Mouse (Mus musculus) embryonic facial prominence, embryonic 13.5 days (tissue): ENCODE data around the gene Rdh13. TPM values are rescaled to one million over a fixed set of nuclear protein-coding genes. Genes with fewer than 3 reads are reported as not detected.
"Not testable (repeated sequence)": the region's sequence is repeated elsewhere in the genome, so short reads cannot be mapped to it uniquely, and the experiment has no call there.

Experiments
- ATAC-seq: fragments of 200-750 bp; cut with Nextera tagmentation; 2 replicates; pipeline ENCODE4 v1.8.0; 2017; ENCODE audit warnings: low read depth; ENCODE audit not compliant: insufficient number of reproducible peaks, insufficient read depth, low FRiP score, low TSS enrichment
- H3K27ac ChIP-seq: fragments of 300-500 bp; sonication (generic); 2 replicates; pipeline ENCODE4 v1.5.1; 2015; ENCODE audit warnings: moderate library complexity, mild to moderate bottlenecking, inconsistent platforms
- H3K27me3 ChIP-seq: fragments of 300-500 bp; sonication (generic); 2 replicates; pipeline ENCODE4 v1.6.1; 2015; ENCODE audit warnings: mild to moderate bottlenecking, inconsistent platforms
- H3K36me3 ChIP-seq: fragments of 300-500 bp; sonication (generic); 2 replicates; pipeline ENCODE4 v1.6.1; 2015; ENCODE audit warnings: mild to moderate bottlenecking, inconsistent platforms
- H3K4me1 ChIP-seq: fragments of 300-500 bp; sonication (generic); 2 replicates; pipeline ENCODE4 v1.6.1; 2015; ENCODE audit warnings: inconsistent platforms
- H3K4me2 ChIP-seq: fragments of 300-500 bp; sonication (generic); 2 replicates; pipeline ENCODE4 v1.6.1; 2015; ENCODE audit warnings: moderate library complexity, mild to moderate bottlenecking, inconsistent platforms
- H3K4me3 ChIP-seq: fragments of 300-500 bp; sonication (generic); 2 replicates; pipeline ENCODE4 v1.5.1; 2015; ENCODE audit warnings: mild to moderate bottlenecking, inconsistent platforms
- H3K9ac ChIP-seq: fragments of 300-500 bp; sonication (generic); 2 replicates; pipeline ENCODE4 v1.6.1; 2015; ENCODE audit warnings: mild to moderate bottlenecking, inconsistent platforms
- H3K9me3 ChIP-seq: fragments of 300-500 bp; sonication (generic); 2 replicates; pipeline ENCODE4 v1.6.1; 2016; ENCODE audit warnings: inconsistent platforms
- WGBS: fragments of 180-500 bp; shearing (Covaris S2); methylation state at CpG from one replicate; pipeline ENCODE4 v1.1.7; 2015; ENCODE audit warnings: mixed read lengths; 5-methylcytosine and 5-hydroxymethylcytosine counted together
- microRNA-seq: library from miRNA; unstranded; fragments of <30 nt; microRNA quantifications from one replicate; pipeline ENCODE4, GENCODE M21; 2016
- polyA plus RNA-seq: library from polyadenylated mRNA; unstranded; fragments of >200 nt; fragmentation: Nextera tagmentation; extraction: Ambion mirVana; gene quantifications from 2 replicates; pipeline ENCODE4 v1.2.1, GENCODE M21; 2015

Gene Rdh13
- polyA plus RNA-seq, 1 experiment from 2014 or later: 30.2 TPM

DNA sequence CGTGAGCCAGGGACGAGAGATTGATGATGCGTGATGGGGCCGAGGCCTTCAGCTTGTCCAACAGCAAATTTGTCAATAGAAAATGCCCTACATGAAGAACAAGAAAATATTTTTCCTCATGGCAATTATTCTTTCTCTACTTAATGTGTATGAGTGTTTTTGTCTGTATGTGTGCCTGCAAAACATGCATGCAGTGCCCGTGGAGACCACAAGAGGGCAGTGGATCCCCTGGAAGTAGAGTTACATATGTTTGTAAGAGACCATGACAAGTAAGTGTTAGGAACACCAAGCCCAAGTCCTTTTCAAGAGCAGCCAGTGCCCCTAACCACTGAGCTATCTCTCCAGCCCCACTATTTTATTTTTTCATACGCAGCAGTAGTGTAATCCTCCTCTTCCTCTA is 13.9 kb downstream of the Rdh13 start:
- H3K4me3 ChIP-seq: no peak overlapping the region
- 82% methylated on average over 6 of the region's 6 CpGs for WGBS
- H3K4me1 ChIP-seq: no peaks in the 10 kb centered on the region
- peaks cover 91% of the 10 kb centered on the region for H3K36me3 ChIP-seq
- H3K27me3 ChIP-seq: no peaks in the 10 kb centered on the region
- no peak overlapping the region for H3K4me2 ChIP-seq
- ATAC-seq: no peak
- H3K9me3 ChIP-seq: peaks cover 4% of the 10 kb centered on the region; the same call in 1 of the 2 replicates
- no peak overlapping the region for H3K9ac ChIP-seq
- H3K27ac ChIP-seq: no peak overlapping the region

DNA sequence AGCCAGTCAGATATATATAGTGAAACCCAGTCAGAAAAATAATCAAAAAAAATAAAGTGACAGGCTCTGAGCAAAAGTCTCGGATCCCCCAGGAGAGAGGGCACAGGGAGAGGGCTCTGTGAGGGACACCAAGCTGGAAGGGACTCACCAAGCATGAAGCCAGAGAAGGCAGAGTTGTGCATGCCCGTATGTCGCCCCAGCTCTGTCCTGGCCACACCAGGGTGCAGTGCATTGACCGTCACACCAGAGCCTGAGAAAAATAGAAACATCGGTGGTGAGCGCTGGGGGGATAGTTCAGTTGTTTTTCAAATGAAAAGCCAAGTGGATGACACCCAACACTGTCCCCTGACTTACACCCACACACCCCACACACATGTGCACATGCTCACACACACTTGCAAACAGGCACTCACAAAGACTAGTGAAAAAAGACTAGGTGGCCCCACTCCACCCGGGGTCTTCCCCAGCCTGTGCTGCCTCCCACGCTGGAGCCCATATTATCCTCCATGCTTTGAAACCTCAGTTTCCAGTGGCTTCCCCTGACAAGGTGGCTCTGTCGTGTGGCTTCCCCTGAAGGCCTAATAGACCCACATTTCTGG is 15.1 kb downstream of the Rdh13 start:
- Histone ChIP-seq H3K27ac (no peak overlapping the region), H3K4me2 (no peak overlapping the region), H3K4me3 (no peak overlapping the region), H3K27me3 (no peaks in the 10 kb centered on the region), H3K9ac (no peak overlapping the region), H3K36me3 (peaks cover 91% of the 10 kb centered on the region), H3K4me1 (no peaks in the 10 kb centered on the region), H3K9me3 (peaks cover 4% of the 10 kb centered on the region; the same call in 1 of the 2 replicates)
- 95% methylated on average over 9 of the region's 9 CpGs for WGBS
- ATAC-seq: no peak

DNA sequence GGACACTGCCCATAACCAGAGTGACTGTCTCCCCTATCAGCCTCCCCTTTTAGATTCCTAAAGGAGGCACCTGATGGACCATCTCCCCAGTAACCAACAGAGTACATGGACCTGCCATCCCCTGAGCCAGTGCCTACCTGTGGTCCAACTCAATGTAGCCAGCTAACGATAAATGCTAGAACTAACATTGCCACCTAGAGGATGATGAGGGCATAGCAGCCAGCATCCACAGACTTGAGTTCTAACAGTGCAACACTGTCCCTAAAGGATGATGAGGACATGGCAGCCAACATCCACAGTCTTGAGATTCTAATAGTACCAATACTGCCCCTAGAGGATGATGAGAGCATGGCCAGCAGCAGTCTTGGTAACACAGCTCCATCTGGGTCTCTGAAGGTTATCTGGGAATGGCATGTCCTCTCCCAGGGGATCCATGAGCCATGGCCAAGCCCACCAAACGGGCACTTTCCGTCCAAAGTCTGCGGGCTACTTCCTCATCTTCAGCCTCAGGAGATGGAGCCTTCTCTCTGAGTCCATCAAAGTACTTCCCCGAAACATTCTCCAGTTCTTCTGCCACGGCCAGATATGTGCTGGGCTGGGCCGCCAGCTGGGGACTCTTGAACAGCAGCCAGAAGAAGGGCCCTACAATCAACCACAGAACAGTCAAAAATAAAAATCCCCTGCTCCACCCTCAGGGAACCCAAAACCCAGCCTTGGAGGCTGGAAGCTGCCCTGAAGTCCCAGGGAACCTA is 18.1 kb downstream of the Rdh13 start:
- no peaks in the 10 kb centered on the region for H3K4me1 ChIP-seq
- H3K4me2 ChIP-seq: no peak overlapping the region
- H3K27ac ChIP-seq: 0 out of 2 replicates have a peak overlapping the region, but pooled peaks have one; percentile 7
- no peak overlapping the region for H3K4me3 ChIP-seq
- no peak overlapping the region for H3K9ac ChIP-seq
- peaks cover 83% of the 10 kb centered on the region for H3K36me3 ChIP-seq
- no peaks in the 10 kb centered on the region for H3K27me3 ChIP-seq
- peak; percentile 79 for ATAC-seq
- H3K9me3 ChIP-seq: peaks cover 2% of the 10 kb centered on the region; the same call in 1 of the 2 replicates
- 69% methylated on average over 7 of the region's 7 CpGs for WGBS

DNA sequence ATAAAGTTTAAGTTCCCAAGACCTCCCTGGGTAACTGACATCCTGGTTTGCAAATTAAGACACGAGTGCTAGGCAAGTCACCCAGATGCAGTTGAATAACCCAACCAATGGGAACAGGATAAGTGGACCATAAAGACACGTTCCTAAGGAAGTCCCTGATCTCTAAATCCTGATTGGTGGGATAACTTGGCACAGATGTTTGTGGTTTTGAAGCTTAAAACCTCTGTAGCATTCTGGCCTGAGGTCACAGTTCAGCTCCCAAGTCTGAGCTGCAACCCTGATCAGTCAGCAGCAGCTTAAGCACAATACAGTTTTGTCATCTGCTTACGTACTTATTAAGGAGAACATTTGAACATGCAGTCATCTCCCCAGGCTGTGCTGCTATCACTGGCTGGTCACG is 25.2 kb downstream of the Rdh13 start:
- no peak for ATAC-seq
- 34% methylated on average over 4 of the region's 4 CpGs for WGBS
- Histone ChIP-seq H3K4me1 (no peaks in the 10 kb centered on the region), H3K9me3 (no peaks in the 10 kb centered on the region), H3K27me3 (no peaks in the 10 kb centered on the region), H3K36me3 (peaks cover 20% of the 10 kb centered on the region), H3K9ac (no peak overlapping the region), H3K27ac (no peak overlapping the region), H3K4me3 (no peak overlapping the region), H3K4me2 (no peak overlapping the region)

DNA sequence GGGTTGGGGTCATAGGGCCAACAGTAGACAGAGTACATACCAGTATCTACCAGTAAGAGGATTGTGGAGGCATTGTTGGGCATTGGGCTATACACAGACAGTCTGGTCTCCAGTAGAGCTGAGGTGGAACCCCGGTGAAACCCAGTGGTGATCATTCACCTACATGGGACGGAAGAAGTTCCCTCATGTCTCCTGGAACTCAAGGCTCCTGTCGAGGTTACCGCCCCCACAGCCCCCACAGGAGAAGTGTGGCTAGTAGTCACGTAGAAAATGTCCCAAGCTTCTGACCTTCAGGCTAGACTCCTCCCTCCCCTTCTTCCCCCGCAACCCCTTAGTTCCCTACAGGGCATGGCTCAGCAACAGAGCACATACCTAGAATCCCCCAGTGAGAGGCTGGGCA is 25.8 kb downstream of the Rdh13 start:
- no peak for ATAC-seq
- H3K4me3 ChIP-seq: no peak overlapping the region
- no peaks in the 10 kb centered on the region for H3K9me3 ChIP-seq
- 86% methylated on average over 6 of the region's 6 CpGs for WGBS
- H3K27me3 ChIP-seq: no peaks in the 10 kb centered on the region
- no peaks in the 10 kb centered on the region for H3K4me1 ChIP-seq
- no peak overlapping the region for H3K9ac ChIP-seq
- H3K4me2 ChIP-seq: no peak overlapping the region
- H3K36me3 ChIP-seq: peaks cover 14% of the 10 kb centered on the region
- no peak overlapping the region for H3K27ac ChIP-seq

DNA sequence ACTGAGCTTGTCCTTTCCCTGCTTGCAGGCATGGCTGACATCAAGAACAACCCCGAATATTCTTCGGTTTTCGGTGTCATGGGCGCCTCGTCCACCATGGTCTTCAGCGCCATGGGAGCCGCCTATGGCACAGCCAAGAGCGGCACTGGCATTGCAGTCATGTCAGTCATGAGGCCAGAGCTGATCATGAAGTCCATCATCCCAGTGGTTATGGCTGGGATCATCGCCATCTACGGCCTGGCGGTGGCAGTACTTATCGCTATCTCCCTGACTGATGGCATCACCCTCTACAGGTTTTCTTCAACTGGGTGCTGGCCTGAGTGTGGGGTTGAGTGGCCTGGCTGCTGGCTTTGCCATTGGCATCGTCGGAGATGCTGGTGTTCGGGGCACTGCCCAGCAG is 33.0 kb downstream of the Rdh13 start:
- WGBS: 95% methylated on average over 15 of the region's 15 CpGs
- not testable (repeated sequence) for ATAC-seq, H3K9me3 ChIP-seq, H3K27ac ChIP-seq, H3K36me3 ChIP-seq, H3K4me3 ChIP-seq, H3K4me2 ChIP-seq, H3K9ac ChIP-seq, H3K27me3 ChIP-seq, H3K4me1 ChIP-seq

DNA sequence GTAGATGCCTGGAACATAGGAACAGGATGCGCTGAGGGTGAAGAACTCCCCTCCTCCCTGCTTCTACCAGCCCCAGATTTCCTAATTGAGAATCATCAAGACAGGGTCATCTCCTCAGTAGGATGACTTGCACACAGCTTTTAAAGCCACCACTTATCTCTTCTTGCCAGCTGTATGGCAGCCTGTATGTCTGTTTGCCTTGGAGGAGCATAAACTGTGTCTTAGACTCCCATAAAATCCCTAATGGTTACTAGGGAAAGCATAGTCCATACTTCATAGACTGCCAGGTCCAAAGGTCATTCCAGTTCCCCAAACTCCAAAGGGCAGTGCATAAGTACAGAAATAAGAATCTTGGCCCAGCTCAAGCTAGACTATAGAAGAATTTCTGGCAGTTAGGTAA is 47.7 kb downstream of the Rdh13 start, which contains the start of gene Gp6:
Gene Gp6, minus strand, starts transcription at position 15 of the 400 bp plus-strand sequence.
- Histone ChIP-seq H3K27ac (no peak within 1 kb of the TSS), H3K4me3 (no peak within 1 kb of the TSS), H3K4me1 (no peaks in the 10 kb centered on the region), H3K9me3 (no peaks in the 10 kb centered on the region), H3K9ac (no peak within 1 kb of the TSS), H3K27me3 (no peaks in the 10 kb centered on the region), H3K36me3 (no peaks in the 10 kb centered on the region), H3K4me2 (no peak within 1 kb of the TSS)
- 93% methylated on average over 1 of the region's 1 CpGs for WGBS
- ATAC-seq: no peak

Small RNA genes lying within 50 kb of the gene (microRNA-seq; reads per million reads assigned to microRNA genes)
- gene Gm24605: not detected
- not detected for gene Gm24752
- gene Gm25349: not detected

Other genes starting within 250 kb of the Rdh13 start
- gene Lilra5, start 207.9 kb downstream of the Rdh13 start, polyA plus RNA-seq: not detected in 2 replicates
- gene Ncr1, start 107.9 kb downstream of the Rdh13 start, polyA plus RNA-seq: not detected in 2 replicates
- 0.10 and 0.11 TPM in 2 replicates for gene Gp6, start 47.9 kb downstream of the Rdh13 start, polyA plus RNA-seq
- gene Eps8l1, start 15.0 kb upstream of the Rdh13 start, polyA plus RNA-seq: 6.6 and 9.4 TPM in 2 replicates
- gene Ppp1r12c, start 56.0 kb upstream of the Rdh13 start, polyA plus RNA-seq: 45.9 and 48.2 TPM in 2 replicates
- gene Tnnt1, start 70.7 kb upstream of the Rdh13 start, polyA plus RNA-seq: 57.6 and 63.3 TPM in 2 replicates
- 4.7 and 11.8 TPM in 2 replicates for gene Tnni3, start 78.6 kb upstream of the Rdh13 start, polyA plus RNA-seq
- 1.4 and 2.4 TPM in 2 replicates for gene Dnaaf3, start 86.8 kb upstream of the Rdh13 start, polyA plus RNA-seq
- gene Syt5, start 101.9 kb upstream of the Rdh13 start, polyA plus RNA-seq: 8.3 and 9.1 TPM in 2 replicates
- 0.14 TPM in 1 of 2 replicates, not detected in the other for gene Ptprh, start 158.4 kb upstream of the Rdh13 start, polyA plus RNA-seq
- gene Tmem86b, start 185.8 kb upstream of the Rdh13 start, polyA plus RNA-seq: 2.0 and 2.2 TPM in 2 replicates
- gene Ppp6r1, start 213.4 kb upstream of the Rdh13 start, polyA plus RNA-seq: 10.5 and 14.1 TPM in 2 replicates
- gene Hspbp1, start 239.4 kb upstream of the Rdh13 start, polyA plus RNA-seq: 78.4 and 92.3 TPM in 2 replicates
- gene Brsk1, start 245.0 kb upstream of the Rdh13 start, polyA plus RNA-seq: 2.7 and 3.1 TPM in 2 replicates